Mouse (Mus musculus) frontal cortex, postnatal 25 days (tissue): Measurements from ENCODE around the gene Mvb12b.

Experiments used
- DNase-seq, 2 experiments: peaks; one replicate each; pipeline ENCODE4 v3.0.0; 2022; ENCODE audit warnings: low spot score in 2 of 2

Mvb12b gene

DNA sequence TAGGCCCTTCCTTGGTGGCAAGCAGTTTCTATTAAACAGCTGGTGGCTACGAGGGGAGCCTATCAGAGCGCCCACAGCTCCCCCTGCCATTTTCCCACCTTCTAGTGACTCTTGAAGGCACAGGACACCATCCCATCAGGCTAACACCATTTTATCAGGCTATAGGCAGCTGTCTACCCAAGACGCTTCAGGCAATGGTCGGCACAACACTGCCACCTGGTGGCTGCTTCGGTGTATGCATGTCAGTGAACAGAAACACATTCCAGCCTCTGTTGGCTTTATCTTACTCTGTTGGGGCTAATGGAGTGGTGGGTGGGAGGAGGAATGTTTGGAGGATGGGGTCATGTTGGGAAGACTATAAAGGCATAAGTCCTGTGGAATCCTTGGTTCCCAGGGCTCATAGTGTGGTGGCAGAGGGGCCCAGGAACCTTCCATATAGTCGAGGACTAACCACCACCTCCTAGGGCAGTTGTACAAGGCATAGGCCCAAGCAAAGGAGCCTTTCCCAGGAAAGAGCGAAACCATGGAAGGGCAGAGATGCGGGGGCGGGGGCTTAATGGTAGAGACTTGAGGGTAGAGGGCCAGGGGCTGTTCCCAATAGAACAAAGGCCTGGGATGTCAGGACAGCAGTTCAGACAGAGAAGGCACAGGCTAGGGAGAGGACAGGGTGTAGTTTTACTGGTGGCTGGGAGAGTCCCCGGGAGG is 152.8 kb downstream of the Mvb12b start:
- DNase-seq: peak; percentile 82 to 84

DNA sequence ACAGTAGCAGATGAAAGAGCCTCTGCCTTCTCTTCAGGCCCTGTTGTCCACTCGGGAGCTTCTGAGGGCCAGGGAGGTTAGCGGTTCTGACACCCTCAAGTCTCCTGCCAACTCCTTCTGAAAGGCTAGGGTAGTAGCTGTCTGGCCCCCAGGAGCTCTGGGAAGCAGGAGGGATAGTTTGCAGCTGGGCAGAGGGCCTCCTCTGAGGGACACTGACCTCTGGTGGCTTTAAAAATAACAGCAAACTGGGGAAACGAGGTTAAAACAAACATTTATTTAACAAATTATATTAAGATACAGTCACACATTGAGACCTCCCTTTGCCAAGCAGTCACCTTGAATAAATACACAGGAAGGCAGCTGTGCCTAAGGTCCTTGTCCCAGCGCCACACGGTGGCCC is 158.0 kb downstream of the Mvb12b start:
- no peak for DNase-seq

DNA sequence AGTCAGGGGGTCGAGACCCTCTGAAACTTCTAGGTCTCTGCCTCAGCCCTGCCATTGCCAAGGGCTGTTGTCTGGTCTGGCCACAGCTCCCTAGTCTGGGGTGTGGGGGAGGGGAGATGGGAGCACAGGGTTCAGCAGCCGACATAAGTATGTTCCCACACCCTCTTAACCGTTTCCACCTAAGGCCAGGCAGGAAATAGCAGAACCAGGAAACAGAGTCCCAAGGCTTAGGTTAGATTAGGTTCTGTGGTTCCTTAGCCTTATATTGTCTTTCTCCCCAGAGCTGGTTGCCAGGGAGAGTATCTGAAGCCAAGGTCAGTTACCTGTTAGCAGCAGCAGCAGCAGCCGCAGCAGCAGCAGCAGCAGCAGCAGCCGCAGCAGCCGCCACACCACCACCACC is 160.5 kb downstream of the Mvb12b start:
- DNase-seq: no peak

DNA sequence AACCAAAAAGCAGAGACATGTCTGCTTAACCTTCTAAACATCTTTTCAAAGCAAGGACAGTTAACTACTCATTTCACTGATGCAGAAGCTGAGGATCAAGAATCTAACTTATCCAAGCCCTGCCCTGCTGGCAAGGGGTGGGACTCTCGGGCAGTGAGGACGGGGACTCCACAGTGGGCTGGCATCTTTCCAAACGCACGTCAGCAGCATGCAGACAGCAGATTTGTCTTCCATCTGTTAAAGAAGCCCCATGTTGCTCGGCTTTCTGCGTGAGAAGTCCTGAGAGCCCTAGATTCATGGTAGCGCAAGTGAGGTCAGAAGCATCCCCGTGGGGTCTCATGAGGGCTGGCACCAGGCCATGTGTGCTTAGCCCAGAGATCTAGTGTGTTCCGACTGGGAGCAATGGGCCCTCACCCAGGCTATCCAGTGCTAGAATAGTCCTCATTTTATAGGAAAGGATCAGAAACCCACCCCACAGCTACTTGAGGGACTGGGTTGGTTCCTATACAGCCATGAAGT is 167.3 kb downstream of the Mvb12b start:
- no peak for DNase-seq

DNA sequence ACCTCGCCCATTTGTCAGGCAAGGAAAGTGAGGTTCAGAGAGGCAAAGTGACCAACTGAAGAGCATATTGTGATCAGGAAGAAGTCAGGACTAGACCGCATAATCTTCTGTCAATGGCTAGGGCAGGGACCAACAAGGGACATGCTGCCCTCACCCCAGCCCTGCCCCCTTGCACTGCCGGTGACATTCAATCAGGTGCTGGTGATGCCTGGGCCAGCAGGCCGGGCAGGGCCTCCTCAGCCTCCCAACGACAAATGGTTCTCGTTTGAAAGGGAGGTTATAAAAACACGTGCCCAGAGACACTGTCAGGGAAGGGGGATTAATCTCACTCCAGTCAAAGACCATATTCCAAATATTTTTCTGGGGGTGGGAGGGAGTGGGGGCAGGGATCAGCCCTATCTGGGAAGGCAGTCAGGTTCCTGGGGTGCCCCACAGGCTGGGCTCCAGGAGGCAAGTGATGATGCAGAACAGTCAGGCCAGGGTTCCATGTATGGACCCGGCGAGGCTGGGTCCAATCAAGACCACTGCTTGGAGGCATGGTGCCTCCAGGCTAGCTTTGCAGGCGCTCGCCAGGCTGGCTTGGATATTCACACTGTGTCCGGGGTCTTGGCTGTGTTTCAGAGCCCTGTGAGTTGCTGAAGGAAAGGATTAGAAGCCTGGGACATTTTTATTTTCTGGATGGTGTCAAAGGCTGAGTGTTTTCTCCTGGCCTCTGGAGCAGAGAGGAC is 168.2 kb downstream of the Mvb12b start:
- DNase-seq: no peak

DNA sequence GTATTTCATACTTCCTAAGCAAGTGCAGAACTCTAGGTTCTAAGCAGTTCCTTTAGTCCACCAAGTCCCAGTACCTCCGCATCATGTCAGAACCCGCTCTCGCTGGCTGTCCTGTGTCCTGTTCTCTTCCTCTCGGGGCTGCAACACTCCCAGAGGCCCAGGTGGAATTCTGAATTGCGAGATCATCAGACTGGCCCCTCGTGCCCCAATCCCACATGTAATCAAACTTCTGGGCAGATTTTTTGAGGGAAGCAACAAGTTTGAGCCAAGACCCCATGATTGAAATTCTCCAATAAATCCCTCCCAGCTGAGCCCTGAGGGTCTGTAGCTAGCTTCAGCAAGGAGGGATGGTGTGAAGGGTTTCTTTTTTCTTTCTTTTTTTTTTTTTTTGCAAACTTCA is 169.2 kb downstream of the Mvb12b start:
- DNase-seq: no peak

DNA sequence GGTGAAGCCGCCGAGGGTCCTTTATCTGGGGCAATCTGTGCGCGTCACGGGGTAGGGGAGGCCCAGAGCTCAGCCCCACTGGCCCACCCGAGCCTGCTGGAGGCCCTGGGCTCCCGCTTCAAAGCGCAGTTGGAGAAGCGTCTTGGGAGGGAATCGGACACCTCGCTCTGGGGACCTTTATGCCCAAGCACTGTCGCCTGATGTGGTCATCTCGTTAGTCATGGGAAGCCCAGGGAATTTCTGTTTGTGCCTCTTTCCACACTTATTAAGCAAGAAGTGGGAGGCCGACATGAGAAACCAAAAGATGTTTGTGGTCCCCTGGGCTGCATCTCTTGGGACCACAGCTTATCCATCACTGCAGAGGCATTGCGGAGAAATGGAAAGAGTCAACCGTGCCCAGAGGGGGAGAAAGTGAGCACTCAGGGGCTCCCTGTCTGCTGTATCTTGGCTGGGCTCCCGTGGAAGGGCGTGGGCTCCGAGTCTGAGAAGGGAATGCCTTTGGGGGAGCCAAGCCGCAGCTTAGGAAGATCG is 169.9 kb downstream of the Mvb12b start:
- DNase-seq: no peak

DNA sequence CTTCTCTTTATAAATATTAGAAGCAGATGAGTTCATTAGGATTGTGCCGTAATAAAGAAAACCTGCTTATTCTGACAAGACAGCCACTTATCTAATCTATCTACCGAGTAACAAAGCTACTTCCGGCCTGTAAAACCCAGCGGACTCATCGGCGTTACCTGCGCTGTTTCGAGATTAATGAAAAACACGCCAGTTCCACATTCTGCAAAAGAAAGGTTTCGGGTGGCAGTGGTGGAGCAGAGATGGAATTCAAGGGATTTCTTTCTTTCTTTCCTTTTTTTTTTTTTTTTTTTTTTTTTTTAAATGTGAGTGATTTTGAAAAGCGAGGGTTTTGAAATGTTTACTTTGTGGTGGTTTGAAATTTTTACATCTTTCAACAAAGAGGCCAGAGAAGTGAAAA is 170.4 kb downstream of the Mvb12b start:
- no peak for DNase-seq

DNA sequence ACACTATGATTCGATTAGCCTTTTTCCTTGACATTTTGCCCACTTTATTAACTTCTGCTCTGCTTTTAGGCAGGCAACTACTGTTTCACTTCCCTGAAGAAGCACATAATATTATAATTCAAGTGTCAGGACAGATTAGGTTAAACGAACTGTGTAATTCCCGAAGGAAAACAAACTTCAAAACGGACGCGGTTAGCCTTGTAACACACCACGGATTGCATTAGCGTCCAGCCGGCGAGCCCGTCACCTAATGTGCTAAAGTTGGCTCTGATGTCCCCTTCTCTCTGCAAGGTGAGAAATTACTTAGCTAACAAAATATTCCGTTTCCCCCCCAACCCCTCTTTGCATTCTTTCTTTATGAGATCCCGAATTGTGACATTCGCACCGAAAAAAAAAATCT is 170.9 kb downstream of the Mvb12b start:
- DNase-seq: no peak

DNA sequence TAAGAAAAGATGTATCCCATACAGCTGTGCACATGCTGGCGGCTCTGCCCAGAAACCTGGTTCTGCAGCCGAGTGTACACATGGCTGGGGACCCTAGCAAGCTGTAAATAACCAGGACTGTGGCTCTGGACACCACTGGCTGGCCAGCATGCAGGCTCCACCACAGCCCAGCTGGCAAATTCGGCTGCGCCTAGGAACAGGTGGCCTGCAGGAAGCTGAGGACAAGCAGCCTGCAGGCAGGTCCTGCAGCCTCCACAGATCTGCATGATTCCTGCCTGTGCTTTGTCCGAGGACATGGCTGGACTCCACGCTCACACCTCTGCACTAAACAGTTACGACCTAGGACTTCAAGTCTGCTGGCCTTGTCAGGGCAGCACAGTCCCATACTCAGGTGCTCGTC is 172.8 kb downstream of the Mvb12b start:
- DNase-seq: no peak

DNA sequence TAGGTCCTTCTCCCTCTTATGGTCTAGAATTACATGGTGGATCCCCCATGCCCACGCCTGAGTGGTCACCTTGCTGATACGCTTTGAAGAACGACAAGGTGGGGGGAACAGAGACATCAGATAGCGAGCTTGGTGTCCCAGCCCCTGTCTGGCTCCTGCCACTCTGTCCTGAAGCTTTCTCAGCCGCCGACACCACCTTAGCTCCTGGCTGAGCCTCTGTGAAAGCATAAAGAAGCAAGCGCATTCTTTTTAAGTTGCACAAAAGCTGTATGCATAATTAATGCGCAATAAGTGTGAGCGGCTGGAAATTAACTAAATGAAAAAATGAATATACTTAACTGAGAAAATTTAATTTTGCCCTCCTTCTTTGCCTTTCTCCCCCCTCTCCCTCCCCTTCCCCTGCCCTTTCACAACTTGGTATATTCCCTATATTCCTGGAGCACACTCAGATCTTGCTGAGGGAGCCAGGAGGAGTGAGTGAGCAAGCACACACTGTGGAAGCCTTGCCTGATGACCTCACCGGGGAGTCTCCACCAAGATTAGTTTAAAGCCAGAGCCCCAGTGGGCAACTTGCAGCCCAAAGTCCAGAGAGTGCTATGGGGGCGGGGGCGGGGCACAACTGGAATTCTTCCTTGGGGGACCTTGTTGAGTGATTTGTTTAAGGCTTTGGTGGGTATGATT is 174.0 kb downstream of the Mvb12b start:
- DNase-seq: no peak

DNA sequence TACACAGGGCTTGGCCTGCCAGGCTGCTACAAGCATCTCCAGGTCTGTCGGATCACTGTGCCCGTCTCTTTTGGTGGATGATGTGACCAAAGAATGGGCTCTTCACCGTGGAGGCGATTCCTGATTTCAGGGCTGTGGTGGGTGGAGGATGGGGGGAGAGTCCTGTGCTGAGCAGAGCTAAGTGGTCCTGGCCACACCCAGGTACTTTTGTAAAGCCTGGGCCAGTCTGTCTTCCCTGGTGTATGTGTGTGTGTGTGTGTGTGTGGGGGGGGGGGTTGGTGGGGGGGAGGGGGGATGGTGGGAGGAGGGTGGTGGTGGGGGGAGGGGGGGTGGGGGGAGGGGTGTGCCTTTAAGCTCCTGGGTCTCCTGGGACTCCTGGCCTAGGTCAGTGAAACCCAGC is 174.9 kb downstream of the Mvb12b start:
- DNase-seq: no peak

DNA sequence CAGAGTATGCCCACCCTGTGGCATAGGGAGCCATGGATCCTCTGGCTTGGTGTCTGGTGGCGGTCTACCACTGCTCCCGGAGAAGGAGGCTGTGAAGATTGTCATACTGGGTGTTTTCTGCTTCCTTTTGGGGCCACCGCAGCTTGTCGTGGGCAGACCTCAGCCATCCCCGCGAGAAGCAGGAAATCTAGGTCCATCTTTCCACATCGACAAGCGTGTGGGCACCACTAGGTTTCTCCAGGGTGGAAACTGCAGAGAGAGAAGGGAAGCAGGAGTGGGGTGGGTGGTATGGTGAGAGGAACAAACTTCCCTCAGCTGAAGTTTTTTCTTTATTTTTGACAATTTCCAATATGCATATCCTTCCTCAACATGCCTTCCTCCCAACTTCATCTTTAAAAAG is 178.9 kb downstream of the Mvb12b start:
- DNase-seq: no peak

DNA sequence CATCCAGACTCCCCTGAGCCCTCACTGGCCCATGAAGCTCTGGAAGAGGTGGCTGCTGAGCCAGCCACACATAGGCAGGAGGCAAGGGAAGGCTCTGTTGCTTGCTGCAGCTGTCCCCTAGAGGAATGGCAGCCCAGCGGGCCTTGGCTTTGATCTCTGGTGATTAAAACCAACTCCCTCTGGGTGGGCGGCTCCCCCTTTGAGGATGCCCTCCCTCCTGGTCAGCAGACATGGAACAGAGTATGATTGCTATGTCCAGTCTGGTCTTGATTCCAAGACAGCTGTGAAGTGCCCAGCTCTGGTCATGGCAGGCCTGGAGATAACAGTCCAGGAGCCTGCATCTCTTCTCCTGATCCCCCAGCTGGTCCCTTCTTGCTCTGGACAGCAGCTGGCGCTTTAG is 179.7 kb downstream of the Mvb12b start:
- no peak for DNase-seq

DNA sequence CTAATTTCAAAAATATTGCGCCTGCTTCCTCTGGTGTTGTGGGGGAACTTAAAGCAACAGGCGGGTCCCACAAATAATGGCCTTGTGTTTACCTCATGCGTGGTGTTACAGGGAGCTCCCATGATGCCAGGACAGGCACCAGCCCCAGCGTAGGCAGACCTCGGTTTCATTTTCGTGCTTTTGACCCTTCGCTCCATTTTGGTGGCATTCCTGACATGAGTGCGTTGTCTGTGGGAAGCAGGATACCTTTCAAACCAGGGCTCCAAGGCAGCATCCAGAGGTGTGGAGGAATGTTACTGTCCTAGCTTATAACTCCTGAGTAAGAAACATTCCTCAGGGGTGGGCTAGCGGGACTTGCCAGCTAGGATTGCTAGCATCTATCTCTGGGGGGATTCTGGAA is 181.3 kb downstream of the Mvb12b start:
- DNase-seq: no peak

DNA sequence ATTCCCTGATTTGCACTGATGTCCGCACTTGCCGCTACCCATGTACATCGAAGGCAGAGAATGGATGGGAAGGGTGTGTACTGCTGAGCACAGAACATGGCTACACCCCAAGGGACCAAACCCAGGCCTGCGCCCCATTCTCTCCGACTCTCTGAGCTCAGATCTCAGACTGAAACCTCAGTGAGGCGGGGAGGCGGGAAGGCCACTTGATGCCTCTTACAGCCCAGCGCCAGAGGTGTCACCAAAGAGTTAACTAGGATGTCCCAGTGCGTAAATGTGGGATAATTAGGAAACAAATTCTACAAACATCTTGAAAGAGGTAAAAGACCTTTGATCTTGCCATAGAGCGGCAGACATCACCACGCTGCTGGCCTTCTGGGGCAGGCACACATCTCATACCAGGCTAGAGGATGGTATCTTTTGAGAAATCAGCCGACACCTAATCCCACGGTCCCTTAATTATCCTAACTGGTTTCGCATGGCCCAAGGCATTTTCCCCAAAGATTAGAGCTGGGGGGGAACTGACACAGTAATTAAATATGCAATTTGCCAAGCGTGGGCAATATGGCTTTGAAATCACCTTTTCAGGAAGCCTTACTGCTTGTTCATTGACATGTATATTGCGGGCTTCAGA is 181.9 kb downstream of the Mvb12b start:
- DNase-seq: no peak

DNA sequence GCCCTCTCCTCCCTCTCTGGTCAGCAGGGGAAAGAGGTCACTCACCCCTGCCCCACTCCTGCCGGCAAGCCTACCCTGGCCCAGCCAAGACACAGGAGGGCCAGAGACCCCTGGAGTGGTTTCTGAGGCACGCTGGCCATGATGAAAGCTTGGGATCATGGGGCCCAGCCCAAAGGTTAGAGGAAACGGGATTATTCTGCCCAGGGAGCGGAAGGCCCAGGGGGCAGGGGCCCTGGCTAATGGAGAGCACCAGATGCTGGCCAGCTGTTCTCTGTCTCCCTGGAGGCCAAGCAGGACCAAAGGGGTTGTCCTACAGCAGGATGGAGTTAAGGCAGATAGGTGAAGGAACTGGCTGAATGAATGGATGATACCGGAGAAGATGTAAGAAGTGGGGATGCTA is 184.5 kb downstream of the Mvb12b start:
- DNase-seq: no peak

DNA sequence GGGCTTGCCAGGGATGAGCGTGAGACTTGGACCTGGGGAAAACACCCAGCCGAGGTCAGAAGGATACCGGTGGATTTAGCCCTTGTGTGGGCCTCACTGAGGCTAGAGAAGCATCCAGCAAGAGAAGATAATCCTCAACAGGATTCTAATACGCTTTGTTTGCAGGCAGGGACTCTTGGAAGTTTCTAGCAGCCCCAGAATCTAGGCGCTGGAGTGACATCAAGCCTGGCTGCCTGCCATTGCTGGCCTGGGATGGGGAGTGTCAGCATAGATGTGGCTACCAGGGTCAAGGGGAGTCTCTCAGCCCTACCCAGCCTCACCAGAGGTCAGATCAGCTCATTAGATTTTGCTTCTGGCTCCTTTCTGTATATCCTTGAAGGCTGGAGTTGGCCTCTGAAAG is 185.0 kb downstream of the Mvb12b start:
- DNase-seq: no peak

DNA sequence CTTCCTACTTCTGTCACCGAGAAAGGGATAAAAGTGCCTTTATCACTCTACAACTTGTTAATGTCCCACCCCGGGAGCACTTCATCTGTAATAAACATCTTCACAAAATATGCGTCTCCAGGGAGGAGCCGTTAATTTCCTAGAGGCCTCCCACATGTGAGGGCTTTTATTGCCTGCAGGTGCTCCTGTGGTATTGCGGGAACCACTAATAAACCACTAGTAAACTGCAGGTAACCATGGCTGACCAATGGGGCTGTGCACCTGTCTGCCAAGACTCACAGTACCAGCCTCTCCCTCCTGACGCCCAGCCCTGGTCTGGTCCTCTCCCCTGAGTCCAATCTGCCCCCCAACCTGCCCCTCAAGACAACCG is 186.3 kb downstream of the Mvb12b start:
- DNase-seq: no peak

DNA sequence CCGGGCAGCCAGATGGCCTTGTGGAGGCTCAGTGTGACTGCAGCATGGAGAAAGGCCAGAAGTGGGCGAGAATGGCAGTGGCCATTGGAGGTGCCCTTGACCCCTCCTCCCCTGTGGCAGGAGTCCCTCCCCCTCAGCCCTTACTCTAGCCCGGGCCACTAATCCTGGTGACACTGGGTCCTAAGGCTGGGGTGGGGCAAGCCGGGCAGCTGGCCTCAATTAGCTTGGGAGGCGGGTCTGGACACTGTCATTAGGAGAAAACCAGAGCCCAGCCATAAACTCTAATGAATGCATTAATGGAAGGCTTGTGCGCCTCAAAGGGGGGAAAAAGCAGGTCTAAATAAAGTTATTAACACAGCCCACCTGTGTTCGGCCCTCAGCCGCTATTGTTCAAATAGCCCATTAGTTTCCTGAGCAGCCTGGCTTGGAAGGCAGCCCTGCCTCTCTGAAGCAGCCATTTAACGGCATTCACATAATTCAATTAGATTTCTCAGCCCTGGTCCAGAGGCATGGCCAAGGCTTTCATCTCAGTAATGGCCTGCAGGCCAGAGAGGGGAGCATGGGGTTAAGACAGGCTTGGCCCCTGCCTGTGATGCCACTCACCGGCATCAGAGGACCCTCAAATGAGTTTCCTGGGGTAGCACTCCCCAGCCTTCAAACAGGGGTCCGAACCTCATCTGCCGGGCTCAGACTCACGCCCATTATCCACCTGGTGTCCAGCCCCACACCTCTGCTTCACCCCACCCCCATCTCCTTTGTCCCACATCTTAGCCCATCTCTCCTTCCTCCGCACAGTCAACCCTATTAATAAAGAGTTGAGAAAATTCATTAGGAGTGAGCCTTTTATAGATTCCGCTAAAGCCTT is 186.9 kb downstream of the Mvb12b start:
- DNase-seq: no peak

DNA sequence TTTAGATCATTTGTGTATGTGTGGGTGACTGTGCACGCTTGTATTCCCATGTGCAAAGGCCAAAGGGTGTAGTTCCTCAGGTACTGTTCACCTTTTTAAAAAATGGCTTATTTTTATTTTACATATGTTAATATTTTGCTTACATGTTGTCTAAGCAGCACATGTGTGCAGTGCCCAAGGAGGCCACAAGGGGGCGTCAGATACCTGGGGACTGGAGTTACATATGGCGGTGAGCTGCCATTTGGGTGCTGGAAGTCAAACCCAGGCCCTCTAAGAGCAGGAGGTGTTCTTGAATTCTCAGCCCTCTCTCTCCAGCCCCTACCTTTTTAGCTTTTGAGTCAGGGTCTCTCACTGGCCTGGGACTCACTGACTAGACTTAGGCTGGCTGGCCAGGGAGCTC is 188.8 kb downstream of the Mvb12b start:
- no peak for DNase-seq
